Mouse (Mus musculus) ES-Bruce4 (cell line): ENCODE results near the gene Fnbp1. TPM values are rescaled to one million over a fixed set of nuclear protein-coding genes. Genes with fewer than 3 reads are reported as not detected.

Source experiments
- H3K27ac ChIP-seq: 2 replicates; pipeline ENCODE4 v1.5.1; 2012; ENCODE audit warnings: low read length, inconsistent platforms; ENCODE audit not compliant: insufficient read depth
- H3K27me3 ChIP-seq: 2 replicates; pipeline ENCODE4 v1.6.1; 2012; ENCODE audit warnings: mild to moderate bottlenecking, low read length, inconsistent platforms; ENCODE audit not compliant: control insufficient read depth, poor library complexity, insufficient read depth, severe bottlenecking
- H3K36me3 ChIP-seq: 2 replicates; pipeline ENCODE4 v1.6.1; 2012; ENCODE audit warnings: inconsistent platforms, mild to moderate bottlenecking, low read length, moderate library complexity; ENCODE audit not compliant: control insufficient read depth, poor library complexity, insufficient read depth, severe bottlenecking
- H3K4me1 ChIP-seq: one replicate; pipeline ENCODE4 v1.8.1; 2011; ENCODE audit warnings: low read length; ENCODE audit not compliant: control insufficient read depth, insufficient read depth
- H3K4me3 ChIP-seq: 2 replicates; pipeline ENCODE4 v1.5.1; 2011; ENCODE audit warnings: low read depth, mild to moderate bottlenecking, low read length
- H3K9ac ChIP-seq: 2 replicates; pipeline ENCODE4 v1.6.1; 2012; ENCODE audit warnings: low read depth, mild to moderate bottlenecking, inconsistent platforms; ENCODE audit not compliant: poor library complexity, severe bottlenecking
- H3K9me3 ChIP-seq: replicated peaks from 2 replicates; pipeline ENCODE4 v1.6.1; 2012; ENCODE audit warnings: mild to moderate bottlenecking, low read length, inconsistent platforms; ENCODE audit not compliant: control insufficient read depth, poor library complexity, insufficient read depth, severe bottlenecking
- CTCF ChIP-seq: IDR thresholded peaks from one replicate; pipeline ENCODE4 v1.8.1; 2011; ENCODE audit warnings: low read depth, low read length
- EP300 ChIP-seq: IDR thresholded peaks from 2 replicates; pipeline ENCODE4 v1.6.1; 2011; ENCODE audit warnings: low read depth, low read length; ENCODE audit not compliant: insufficient read depth
- POLR2A ChIP-seq: IDR thresholded peaks from one replicate; pipeline ENCODE4 v1.8.1; 2011; ENCODE audit warnings: low read length; ENCODE audit not compliant: insufficient read depth
- polyA plus RNA-seq: library from polyadenylated mRNA; stranded (reverse); fragments of >200 nt; gene quantifications from 2 replicates; pipeline ENCODE4 v1.2.4, GENCODE M21; 2011; ENCODE audit warnings: low read depth; ENCODE audit not compliant: missing spikeins, insufficient read depth, insufficient read length

The Fnbp1 gene
- polyA plus RNA-seq, 1 experiment, result 77.7 TPM

GRCm38 (mm10) chr2:31139991-31140771 is 1.6 kb downstream of the Fnbp1 start:
- Histone ChIP-seq H3K9ac (peak overlapping the region; percentile 94), H3K9me3 (no peaks in the 10 kb centered on the region), H3K27ac (no peak overlapping the region), H3K4me1 (peaks cover 7% of the 10 kb centered on the region), H3K4me3 (peak overlapping the region; percentile 95; the same call in 1 of the 2 replicates), H3K27me3 (no peaks in the 10 kb centered on the region), H3K36me3 (no peaks in the 10 kb centered on the region)
- TF ChIP-seq CTCF, result no peak
- no peak for TF ChIP-seq POLR2A
- TF ChIP-seq EP300, result no peak

- H3K4me1 ChIP-seq, result peaks cover 7% of the 10 kb centered on the region
- H3K36me3 ChIP-seq, result no peaks in the 10 kb centered on the region
- H3K27ac ChIP-seq, result no peak overlapping the region
- no peak overlapping the region for H3K4me3 ChIP-seq
- no peak overlapping the region for H3K9ac ChIP-seq
- no peaks in the 10 kb centered on the region for H3K9me3 ChIP-seq
- TF ChIP-seq EP300 (no peak), POLR2A (no peak), CTCF (no peak)
- no peaks in the 10 kb centered on the region for H3K27me3 ChIP-seq
These were observed 2.6 kb downstream of the Fnbp1 start for GRCm38 (mm10) chr2:31139174-31139632.

GRCm38 (mm10) chr2:31137018-31137590 is 4.7 kb downstream of the Fnbp1 start:
- Histone ChIP-seq H3K4me3 (no peak overlapping the region), H3K4me1 (peaks cover 4% of the 10 kb centered on the region), H3K9me3 (no peaks in the 10 kb centered on the region), H3K27me3 (no peaks in the 10 kb centered on the region), H3K36me3 (no peaks in the 10 kb centered on the region), H3K27ac (peak overlapping the region; percentile 16; the same call in 1 of the 2 replicates), H3K9ac (no peak overlapping the region)
- no peak for TF ChIP-seq CTCF
- no peak for TF ChIP-seq POLR2A
- no peak for TF ChIP-seq EP300

GRCm38 (mm10) chr2:31136338-31136737 is 5.5 kb downstream of the Fnbp1 start:
- peak overlapping the region; percentile 8 for H3K27ac ChIP-seq
- TF ChIP-seq EP300 (no peak), CTCF (no peak), POLR2A (no peak)

GRCm38 (mm10) chr2:31135512-31135931 is 6.3 kb downstream of the Fnbp1 start:
- Histone ChIP-seq H3K9me3 (no peaks in the 10 kb centered on the region), H3K27ac (peak overlapping the region; percentile 8; the same call in 1 of the 2 replicates), H3K36me3 (no peaks in the 10 kb centered on the region), H3K9ac (no peak overlapping the region), H3K27me3 (no peaks in the 10 kb centered on the region), H3K4me3 (peak overlapping the region; percentile 25), H3K4me1 (peaks cover 5% of the 10 kb centered on the region)
- peak; percentile 60; the same call in 1 of the 2 replicates for TF ChIP-seq EP300
- TF ChIP-seq POLR2A, result no peak
- no peak for TF ChIP-seq CTCF

More at GRCm38 (mm10) chr2:31136338-31136737, 5.5 kb downstream of the Fnbp1 start:
- no peaks in the 10 kb centered on the region for H3K36me3 ChIP-seq
- H3K9me3 ChIP-seq, result no peaks in the 10 kb centered on the region
- peaks cover 4% of the 10 kb centered on the region for H3K4me1 ChIP-seq
- no peaks in the 10 kb centered on the region for H3K27me3 ChIP-seq
- no peak overlapping the region for H3K4me3 ChIP-seq
- H3K9ac ChIP-seq, result no peak overlapping the region

GRCm38 (mm10) chr2:31133981-31134380 is 7.8 kb downstream of the Fnbp1 start:
- Histone ChIP-seq H3K4me3 (no peak overlapping the region), H3K9me3 (no peaks in the 10 kb centered on the region), H3K27ac (peak overlapping the region; percentile 14), H3K36me3 (no peaks in the 10 kb centered on the region), H3K9ac (no peak overlapping the region), H3K27me3 (no peaks in the 10 kb centered on the region), H3K4me1 (peaks cover 8% of the 10 kb centered on the region)
- no peak for TF ChIP-seq EP300
- TF ChIP-seq CTCF, result no peak
- no peak for TF ChIP-seq POLR2A
